8 mouse cellular contexts compared by ENCODE assay signal in the genomic region with DNA sequence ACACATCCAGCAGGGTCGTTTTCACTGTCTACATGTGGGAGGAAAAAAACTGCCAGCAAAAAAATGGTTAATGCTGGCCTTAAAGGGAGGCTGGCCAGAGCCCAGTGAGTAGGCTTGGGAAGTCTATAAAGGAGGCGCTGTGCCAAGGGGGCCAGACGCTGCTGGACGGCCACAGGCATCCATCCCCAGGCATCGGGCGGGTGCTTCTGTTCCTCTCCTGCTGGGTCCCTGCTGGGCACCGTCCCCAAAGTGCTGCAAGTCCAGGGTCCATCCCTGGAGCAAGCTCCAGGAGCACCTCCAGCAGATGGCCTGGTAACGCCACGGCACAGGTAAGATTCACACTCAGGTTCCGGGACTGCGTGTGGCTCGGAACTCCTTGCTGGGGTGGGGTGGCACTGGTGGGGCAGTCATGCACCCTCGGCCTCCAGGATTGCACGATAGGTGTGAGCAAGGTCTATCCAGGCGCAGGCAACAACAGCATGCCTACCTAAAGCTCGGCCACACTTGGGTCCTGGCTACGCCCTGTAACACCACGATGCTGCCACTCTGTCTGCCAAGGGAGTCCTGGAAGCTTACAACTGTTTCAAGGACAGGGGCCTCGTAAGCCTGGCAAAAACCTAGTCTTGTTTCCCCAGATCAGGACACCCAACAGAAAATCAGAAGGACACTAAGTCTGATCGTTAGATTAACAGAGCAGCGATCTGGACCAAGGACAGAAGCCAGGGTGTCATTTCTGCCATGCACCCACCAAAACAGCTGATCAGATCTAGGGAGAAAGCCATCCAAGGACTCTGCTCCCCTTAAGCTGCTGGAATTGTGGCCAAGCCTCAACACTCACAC. TPM values are rescaled to one million over a fixed set of nuclear protein-coding genes. Genes with fewer than 3 reads are reported as not detected.
A peak's percentile ranks its signal among the peaks of the same experiment; 100 is the strongest.
DNase-seq lines count a peak whose midpoint lies in the region; ATAC-seq lines count a peak whose summit lies in the region.

A gene (plus strand): TSS at position 126 of the 840 bp plus-strand sequence.

- WGBS in kidney, embryonic 14.5 days = 48% methylated on average over 21 of the region's 21 CpGs
- WGBS in forebrain, embryonic 12.5 days = 55% methylated on average over 21 of the region's 21 CpGs
- 42% methylated on average over 21 of the region's 21 CpGs for WGBS in kidney, embryonic 16.5 days
- 42% methylated on average over 21 of the region's 21 CpGs for whole genome bisulfite sequencing in neural tube, embryonic 13.5 days

- H3K27me3 ChIP-seq in kidney, embryonic 14.5 days (ENCODE audit: control insufficient read depth, insufficient read depth, low read length) = no peaks in the 10 kb centered on the region
- H3K27me3 ChIP-seq in forebrain, embryonic 12.5 days = no peaks in the 10 kb centered on the region
- no peaks in the 10 kb centered on the region for H3K27me3 ChIP-seq in kidney, embryonic 16.5 days (ENCODE audit: insufficient read depth, low read length)
- H3K27me3 ChIP-seq in neural tube, embryonic 13.5 days = no peaks in the 10 kb centered on the region

- H3K36me3 ChIP-seq in kidney, embryonic 14.5 days (ENCODE audit: control insufficient read depth, insufficient read depth, low read length) = no peaks in the 10 kb centered on the region
- H3K36me3 ChIP-seq in forebrain, embryonic 12.5 days (replicated peaks) = no peaks in the 10 kb centered on the region
- H3K36me3 ChIP-seq in kidney, embryonic 16.5 days (ENCODE audit: insufficient read depth, low read length) = no peaks in the 10 kb centered on the region
- 0 out of 2 replicates have a peak, but pooled peaks cover 6% of the 10 kb centered on the region for H3K36me3 ChIP-seq in neural tube, embryonic 13.5 days

- no peak within 1 kb of the TSS for H3K27ac ChIP-seq in kidney, embryonic 14.5 days (ENCODE audit: low read depth, low read length)
- H3K27ac ChIP-seq in forebrain, embryonic 12.5 days = peak within 1 kb of the TSS; percentile 25; the same call in 1 of the 2 replicates
- 0 out of 2 replicates have a peak within 1 kb of the TSS, but pooled peaks have one; percentile 21 for H3K27ac ChIP-seq in kidney, embryonic 16.5 days (ENCODE audit: low read length)
- H3K27ac ChIP-seq in neural tube, embryonic 13.5 days (replicated peaks) = peak within 1 kb of the TSS; percentile 62

- no peak for DNase-seq in kidney, adult 8-10 months
- peak; percentile 59 for DNase-seq in adrenal gland, postnatal 25 days
- no peak for DNase-seq in embryo, embryonic 10.5 days (ENCODE audit: low spot score)
- no peak for DNase-seq in thymus, adult 18-20 months

- H3K4me1 ChIP-seq in kidney, embryonic 14.5 days (ENCODE audit: control insufficient read depth, insufficient read depth, low read length) = peaks cover 20% of the 10 kb centered on the region; the same call in 1 of the 2 replicates
- H3K4me1 ChIP-seq in forebrain, embryonic 12.5 days = peaks cover 42% of the 10 kb centered on the region
- peaks cover 40% of the 10 kb centered on the region for H3K4me1 ChIP-seq in kidney, embryonic 16.5 days (ENCODE audit: insufficient read depth, low read length)
- peaks cover 66% of the 10 kb centered on the region for H3K4me1 ChIP-seq in neural tube, embryonic 13.5 days (replicated peaks)

- H3K4me3 ChIP-seq in kidney, embryonic 14.5 days (ENCODE audit: low read length) = peak within 1 kb of the TSS; percentile 18; the same call in 1 of the 2 replicates
- peak within 1 kb of the TSS; percentile 19 for H3K4me3 ChIP-seq in forebrain, embryonic 12.5 days (replicated peaks)
- H3K4me3 ChIP-seq in kidney, embryonic 16.5 days (ENCODE audit: low read length) = peak within 1 kb of the TSS; percentile 37
- H3K4me3 ChIP-seq in neural tube, embryonic 13.5 days = peak within 1 kb of the TSS; percentile 37

- ATAC-seq in kidney, embryonic 14.5 days (ENCODE audit: low FRiP score, low TSS enrichment) = peak; percentile 69; the same call in 1 of the 2 replicates
- peak; percentile 42; the same call in 1 of the 2 replicates for ATAC-seq in forebrain, embryonic 12.5 days (ENCODE audit: low FRiP score)
- ATAC-seq in kidney, embryonic 16.5 days (ENCODE audit: low FRiP score, low TSS enrichment) = 0 out of 2 replicates have a peak, but pooled peaks have one; percentile 47
- ATAC-seq in neural tube, embryonic 13.5 days (ENCODE audit: low read depth) = peak; percentile 60; the same call in 1 of the 2 replicates

- peak within 1 kb of the TSS; percentile 33 for H3K4me2 ChIP-seq in kidney, embryonic 14.5 days (replicated peaks; ENCODE audit: low read depth, low read length)
- H3K4me2 ChIP-seq in forebrain, embryonic 12.5 days = peak within 1 kb of the TSS; percentile 25
- H3K4me2 ChIP-seq in kidney, embryonic 16.5 days (replicated peaks; ENCODE audit: low read depth, low read length) = peak within 1 kb of the TSS; percentile 51
- H3K4me2 ChIP-seq in neural tube, embryonic 13.5 days = peak within 1 kb of the TSS; percentile 52

- H3K9me3 ChIP-seq in kidney, embryonic 14.5 days (ENCODE audit: control insufficient read depth, low read length) = no peaks in the 10 kb centered on the region
- H3K9me3 ChIP-seq in forebrain, embryonic 12.5 days = no peaks in the 10 kb centered on the region
- H3K9me3 ChIP-seq in kidney, embryonic 16.5 days (ENCODE audit: low read length) = no peaks in the 10 kb centered on the region
- no peaks in the 10 kb centered on the region for H3K9me3 ChIP-seq in neural tube, embryonic 13.5 days

- peak within 1 kb of the TSS; percentile 28 for H3K9ac ChIP-seq in kidney, embryonic 14.5 days (ENCODE audit: low read depth, low read length)
- H3K9ac ChIP-seq in forebrain, embryonic 12.5 days = peak within 1 kb of the TSS; percentile 42; the same call in 1 of the 2 replicates
- peak within 1 kb of the TSS; percentile 57 for H3K9ac ChIP-seq in kidney, embryonic 16.5 days (replicated peaks; ENCODE audit: low read length)
- H3K9ac ChIP-seq in neural tube, embryonic 13.5 days = peak within 1 kb of the TSS; percentile 66

RNA-seq across cellular contexts. Expression of the gene that starts here (rescaled TPM):
- 2.6 and 3.4 TPM in 2 replicates for polyA plus RNA-seq in kidney, embryonic 14.5 days (2014; fragmentation: Nextera tagmentation; extraction: Ambion mirVana)
- 3.5 and 4.8 TPM in 2 replicates for total RNA-seq in adrenal gland, postnatal 25 days (2021)
- polyA plus RNA-seq in forebrain, embryonic 12.5 days (2016; fragmentation: Nextera tagmentation; extraction: Ambion mirVana) = 4.1 and 5.2 TPM in 2 replicates
- 6.8 and 8.0 TPM in 2 replicates for polyA plus RNA-seq in kidney, embryonic 16.5 days (2015; fragmentation: Nextera tagmentation; extraction: Ambion mirVana)
- polyA plus RNA-seq in neural tube, embryonic 13.5 days (2015; fragmentation: Nextera tagmentation; extraction: Ambion mirVana) = 8.5 and 9.9 TPM in 2 replicates
